Mouse (Mus musculus) embryonic facial prominence, embryonic 11.5 days (tissue): ENCODE data around the gene Pde10a. TPM values are rescaled to one million over a fixed set of nuclear protein-coding genes. Genes with fewer than 3 reads are reported as not detected.

ENCODE experiments used
- ATAC-seq: fragments of 200-750 bp; cut with Nextera tagmentation; replicated peaks from 2 replicates; pipeline ENCODE4 v1.8.0; 2017; ENCODE audit warnings: low read depth; ENCODE audit not compliant: insufficient number of reproducible peaks, low FRiP score, low TSS enrichment
- DNase-seq: peaks from one replicate; pipeline ENCODE4 v3.0.0-alpha.2; 2015; ENCODE audit warnings: low spot score
- H3K27ac ChIP-seq: fragments of 300-500 bp; sonication (generic); replicated peaks from 2 replicates; pipeline ENCODE4 v1.5.1; 2014; ENCODE audit warnings: mild to moderate bottlenecking, low read depth, low read length, control low read depth
- H3K27me3 ChIP-seq: fragments of 300-500 bp; sonication (generic); 2 replicates; pipeline ENCODE4 v1.6.1; 2014; ENCODE audit warnings: mild to moderate bottlenecking, low read length, moderate library complexity, mixed read lengths; ENCODE audit not compliant: control insufficient read depth, insufficient read depth
- H3K36me3 ChIP-seq: fragments of 300-500 bp; sonication (generic); replicated peaks from 2 replicates; pipeline ENCODE4 v1.6.1; 2014; ENCODE audit warnings: low read depth, mild to moderate bottlenecking, low read length, moderate library complexity, mixed read lengths; ENCODE audit not compliant: control insufficient read depth, insufficient read depth
- H3K4me1 ChIP-seq: fragments of 300-500 bp; sonication (generic); 2 replicates; pipeline ENCODE4 v1.6.1; 2014; ENCODE audit warnings: low read length, mixed read lengths; ENCODE audit not compliant: control insufficient read depth, insufficient read depth
- H3K4me2 ChIP-seq: fragments of 300-500 bp; sonication (generic); 2 replicates; pipeline ENCODE4 v1.6.1; 2014; ENCODE audit warnings: low read depth, mild to moderate bottlenecking, control low read depth, low read length, moderate library complexity
- H3K4me3 ChIP-seq: fragments of 300-500 bp; sonication (generic); 2 replicates; pipeline ENCODE4 v1.5.1; 2014; ENCODE audit warnings: low read depth, low read length, control low read depth
- H3K9ac ChIP-seq: fragments of 300-500 bp; sonication (generic); replicated peaks from 2 replicates; pipeline ENCODE4 v1.6.1; 2014; ENCODE audit warnings: mild to moderate bottlenecking, control low read depth, low read length
- H3K9me3 ChIP-seq: fragments of 300-500 bp; sonication (generic); replicated peaks from 2 replicates; pipeline ENCODE4 v1.6.1; 2016; ENCODE audit warnings: mild to moderate bottlenecking, low read length, inconsistent platforms, mixed read lengths; ENCODE audit not compliant: control insufficient read depth
- WGBS: fragments of 180-500 bp; shearing (Covaris S2); extraction: QIAGEN DNeasy Blood & Tissue Kit; methylation state at CpG from one replicate; pipeline ENCODE4 v1.1.7; 2014; 5-methylcytosine and 5-hydroxymethylcytosine counted together
- polyA plus RNA-seq: library from polyadenylated mRNA; unstranded; fragments of >200 nt; fragmentation: Nextera tagmentation; extraction: Ambion mirVana; gene quantifications from 2 replicates; pipeline ENCODE4 v1.2.1, GENCODE M21; 2014

Pde10a gene
- polyA plus RNA-seq, 1 experiment from 2014 or later = 1.9 TPM

DNA sequence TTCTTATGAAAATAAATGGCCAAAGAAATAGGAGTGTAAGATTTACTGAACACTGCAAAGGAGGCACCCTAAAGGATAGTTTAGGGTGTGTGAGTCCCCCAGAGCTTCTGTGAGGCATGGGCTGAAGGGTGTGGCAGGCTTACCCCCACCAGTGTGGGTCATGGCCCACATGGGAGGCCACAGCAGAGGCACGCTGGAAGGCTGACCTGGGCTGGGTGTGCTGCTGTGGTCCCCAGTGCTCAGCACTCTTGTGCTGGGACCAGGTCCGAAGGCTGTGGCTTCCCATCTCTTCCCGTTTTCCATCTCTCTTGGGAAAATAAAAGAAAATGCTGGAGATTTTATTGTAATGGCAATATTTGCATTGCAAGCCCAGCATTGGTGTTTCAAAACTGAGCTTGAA lies 26.5 kb downstream of the Pde10a start:
- Histone ChIP-seq H3K36me3 (no peaks in the 10 kb centered on the region), H3K27me3 (no peaks in the 10 kb centered on the region), H3K9me3 (no peaks in the 10 kb centered on the region), H3K9ac (no peak overlapping the region), H3K4me1 (no peaks in the 10 kb centered on the region), H3K4me3 (no peak overlapping the region), H3K4me2 (no peak overlapping the region), H3K27ac (no peak overlapping the region)
- 80% methylated on average over 3 of the region's 3 CpGs for WGBS
- no peak for DNase-seq
- no peak for ATAC-seq

DNA sequence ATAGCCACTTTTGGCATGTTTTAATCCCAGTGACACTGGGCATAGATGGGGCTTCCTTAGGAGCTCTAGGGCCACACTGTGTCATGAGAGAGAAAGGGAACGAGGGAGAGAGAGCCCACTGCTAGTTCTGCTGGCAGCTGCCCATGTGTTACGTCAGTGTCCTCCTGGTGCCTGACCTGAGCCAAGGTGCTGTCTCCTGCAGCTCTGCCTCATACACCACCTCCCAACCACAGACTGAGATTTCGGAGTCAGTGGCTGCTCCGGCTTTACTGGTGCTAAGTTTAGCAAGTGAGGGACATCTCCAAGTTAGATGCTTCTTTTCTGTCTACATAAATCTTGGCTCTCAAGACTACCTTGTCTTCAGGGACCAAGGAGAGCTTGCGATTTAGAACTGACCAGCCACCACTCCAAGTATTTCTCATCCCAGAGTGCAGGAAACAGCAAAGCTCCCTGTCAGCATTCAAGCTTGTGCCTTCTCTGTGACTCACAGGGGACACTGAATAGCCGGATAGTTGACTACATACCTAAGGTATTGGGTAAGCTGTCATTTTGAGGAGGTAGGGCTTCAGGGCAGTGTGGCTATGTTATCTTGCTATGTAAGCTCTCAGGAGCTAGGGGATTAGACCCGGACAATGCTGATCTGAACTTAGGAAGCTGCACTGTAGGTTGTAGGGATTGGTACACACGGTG lies 27.3 kb downstream of the Pde10a start:
- DNase-seq (no peak), ATAC-seq (no peak)
- H3K27me3 ChIP-seq = no peaks in the 10 kb centered on the region
- no peak overlapping the region for H3K4me3 ChIP-seq
- WGBS = 78% methylated on average over 8 of the region's 8 CpGs
- H3K9ac ChIP-seq = no peak overlapping the region
- no peak overlapping the region for H3K4me2 ChIP-seq
- no peaks in the 10 kb centered on the region for H3K4me1 ChIP-seq
- H3K9me3 ChIP-seq = no peaks in the 10 kb centered on the region
- no peaks in the 10 kb centered on the region for H3K36me3 ChIP-seq
- H3K27ac ChIP-seq = no peak overlapping the region

DNA sequence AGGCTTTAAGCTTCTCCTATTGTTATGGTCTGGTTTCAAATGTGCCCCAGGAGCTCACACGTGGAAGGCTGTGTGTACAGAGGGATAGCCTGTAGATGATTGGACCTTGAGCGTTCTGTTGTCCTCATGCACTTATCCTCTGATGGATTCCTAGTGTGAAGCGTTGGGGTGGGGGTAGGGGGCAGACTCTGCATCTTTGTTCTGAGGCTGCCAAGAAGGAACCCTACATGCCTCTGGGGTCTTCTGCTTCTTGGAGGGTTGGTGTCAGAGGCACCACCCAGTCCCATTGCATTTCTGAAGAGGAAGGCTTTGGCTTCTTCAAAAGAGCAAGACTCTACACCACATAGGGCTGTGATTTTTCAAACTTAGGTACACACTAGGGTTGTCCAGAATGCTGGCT lies 28.4 kb downstream of the Pde10a start:
- Histone ChIP-seq H3K9me3 (no peaks in the 10 kb centered on the region), H3K27me3 (no peaks in the 10 kb centered on the region), H3K4me1 (no peaks in the 10 kb centered on the region), H3K9ac (no peak overlapping the region), H3K27ac (no peak overlapping the region), H3K4me2 (no peak overlapping the region), H3K36me3 (no peaks in the 10 kb centered on the region), H3K4me3 (no peak overlapping the region)
- ATAC-seq = no peak
- DNase-seq = no peak
- 73% methylated on average over 3 of the region's 3 CpGs for WGBS

DNA sequence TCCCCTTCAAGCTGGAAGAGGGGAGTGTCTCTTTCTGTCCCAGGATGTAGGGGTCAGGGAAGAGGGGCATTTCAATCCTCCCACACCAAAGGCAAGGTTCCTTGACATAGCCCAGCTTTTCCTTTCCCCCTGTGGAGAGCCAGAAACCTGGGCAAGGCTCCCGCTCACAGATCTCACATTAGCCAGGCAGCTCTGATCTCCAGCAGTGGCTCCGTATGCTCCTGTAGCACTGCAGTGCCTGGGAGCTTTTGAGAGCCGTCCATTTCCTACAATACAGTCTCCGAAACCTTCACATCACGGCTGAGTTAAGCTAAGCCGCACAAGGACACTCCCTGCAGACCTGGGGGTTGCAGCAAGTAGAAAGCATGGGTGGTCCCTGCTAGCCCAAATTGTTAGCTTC lies 29.0 kb downstream of the Pde10a start:
- no peak for ATAC-seq
- no peak overlapping the region for H3K9ac ChIP-seq
- H3K27ac ChIP-seq = no peak overlapping the region
- no peak overlapping the region for H3K4me2 ChIP-seq
- H3K4me3 ChIP-seq = no peak overlapping the region
- H3K4me1 ChIP-seq = no peaks in the 10 kb centered on the region
- no peaks in the 10 kb centered on the region for H3K27me3 ChIP-seq
- no peak for DNase-seq
- 84% methylated on average over 6 of the region's 6 CpGs for WGBS
- H3K9me3 ChIP-seq = no peaks in the 10 kb centered on the region
- no peaks in the 10 kb centered on the region for H3K36me3 ChIP-seq

DNA sequence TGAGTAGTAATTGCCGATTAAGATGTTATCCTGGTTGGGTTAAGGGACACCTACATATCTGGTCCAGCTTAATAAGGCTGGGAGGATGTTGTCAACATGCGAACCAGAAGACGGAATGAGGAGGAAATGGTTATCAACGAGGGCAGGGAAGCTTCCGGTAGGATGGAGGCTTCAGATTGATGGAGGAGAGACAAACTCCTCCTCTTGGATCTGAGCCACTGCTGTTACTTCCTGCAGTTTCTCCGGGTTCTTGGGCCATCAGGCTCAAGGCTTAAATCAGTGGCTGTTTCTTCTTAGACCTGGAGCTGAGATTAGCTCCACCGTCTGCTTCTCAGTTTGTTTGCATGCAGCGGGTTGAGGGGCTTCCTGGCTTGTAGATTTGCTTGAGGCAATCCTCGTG lies 30.6 kb downstream of the Pde10a start:
- Histone ChIP-seq H3K4me2 (no peak overlapping the region), H3K4me1 (no peaks in the 10 kb centered on the region), H3K4me3 (no peak overlapping the region), H3K27me3 (no peaks in the 10 kb centered on the region), H3K9me3 (no peaks in the 10 kb centered on the region), H3K9ac (no peak overlapping the region), H3K36me3 (no peaks in the 10 kb centered on the region), H3K27ac (no peak overlapping the region)
- DNase-seq (no peak), ATAC-seq (no peak)
- 83% methylated on average over 9 of the region's 9 CpGs for WGBS

DNA sequence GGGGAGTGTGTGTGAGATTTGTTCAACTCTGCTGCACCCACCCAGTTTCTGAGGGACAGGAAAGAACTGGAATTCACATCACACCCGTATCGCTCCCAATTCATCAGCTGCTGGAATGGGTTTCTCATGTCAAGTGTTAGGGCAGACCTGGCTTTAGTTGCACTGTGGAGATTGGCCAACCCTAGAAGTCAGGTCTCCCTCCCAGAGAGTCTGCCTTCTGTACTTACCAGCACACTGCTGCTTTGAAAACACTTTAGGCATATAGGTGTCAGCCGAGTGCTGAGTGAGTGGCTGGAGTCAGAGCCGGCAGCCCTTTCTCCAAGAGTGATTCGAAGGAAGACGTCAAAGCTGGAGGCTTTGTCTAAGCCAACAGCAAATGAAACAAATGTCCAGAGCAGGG lies 31.1 kb downstream of the Pde10a start:
- WGBS = 84% methylated on average over 6 of the region's 6 CpGs
- H3K9ac ChIP-seq = no peak overlapping the region
- H3K36me3 ChIP-seq = no peaks in the 10 kb centered on the region
- no peaks in the 10 kb centered on the region for H3K4me1 ChIP-seq
- DNase-seq (no peak), ATAC-seq (no peak)
- H3K9me3 ChIP-seq = no peaks in the 10 kb centered on the region
- no peaks in the 10 kb centered on the region for H3K27me3 ChIP-seq
- no peak overlapping the region for H3K4me2 ChIP-seq
- H3K27ac ChIP-seq = no peak overlapping the region
- no peak overlapping the region for H3K4me3 ChIP-seq

GRCm38 (mm10) chr17:8557926-8558325 lies 32.8 kb downstream of the Pde10a start:
- Histone ChIP-seq H3K4me3 (no peak overlapping the region), H3K4me1 (no peaks in the 10 kb centered on the region), H3K36me3 (no peaks in the 10 kb centered on the region), H3K9ac (no peak overlapping the region), H3K4me2 (no peak overlapping the region), H3K9me3 (no peaks in the 10 kb centered on the region), H3K27ac (no peak overlapping the region), H3K27me3 (no peaks in the 10 kb centered on the region)
- no peak for DNase-seq
- 84% methylated on average over 8 of the region's 8 CpGs for WGBS
- no peak for ATAC-seq

- Histone ChIP-seq H3K9me3 (no peaks in the 10 kb centered on the region), H3K9ac (no peak overlapping the region), H3K27ac (no peak overlapping the region), H3K36me3 (no peaks in the 10 kb centered on the region), H3K27me3 (no peaks in the 10 kb centered on the region), H3K4me3 (no peak overlapping the region), H3K4me2 (no peak overlapping the region), H3K4me1 (no peaks in the 10 kb centered on the region)
- WGBS = 74% methylated on average over 14 of the region's 14 CpGs
- no peak for ATAC-seq
- no peak for DNase-seq
Observed at GRCm38 (mm10) chr17:8562101-8562885, 37.1 kb downstream of the Pde10a start.
